Mouse (Mus musculus) midbrain, embryonic 16.5 days (tissue): ENCODE measurements at regions not wholly inside any gene's neighbourhood (a gene's known extent, or its start where the extent isn't known, plus 50 kb on each side); places are given as distances from the start of the nearest gene placed in this dataset.

Source experiments
- ATAC-seq: fragments of 200-750 bp; cut with Nextera tagmentation; 2 replicates; pipeline ENCODE4 v1.8.0; 2017; ENCODE audit warnings: moderate TSS enrichment
- H3K27ac ChIP-seq: fragments of 300-500 bp; sonication (generic); 2 replicates; pipeline ENCODE4 v1.5.1; 2014; ENCODE audit warnings: mild to moderate bottlenecking, low read length, mixed read lengths
- H3K27me3 ChIP-seq: fragments of 300-500 bp; sonication (generic); 2 replicates; pipeline ENCODE4 v1.6.1; 2014; ENCODE audit warnings: low read depth, low read length, mixed read lengths; ENCODE audit not compliant: control insufficient read depth, insufficient read depth
- H3K36me3 ChIP-seq: fragments of 300-500 bp; sonication (generic); 2 replicates; pipeline ENCODE4 v1.6.1; 2014; ENCODE audit warnings: mild to moderate bottlenecking, low read length, moderate library complexity, mixed read lengths; ENCODE audit not compliant: control insufficient read depth, insufficient read depth
- H3K4me1 ChIP-seq: fragments of 300-500 bp; sonication (generic); 2 replicates; pipeline ENCODE4 v1.6.1; 2014; ENCODE audit warnings: mild to moderate bottlenecking, low read length, mixed read lengths; ENCODE audit not compliant: control insufficient read depth, insufficient read depth
- H3K4me2 ChIP-seq: fragments of 300-500 bp; sonication (generic); 2 replicates; pipeline ENCODE4 v1.6.1; 2014; ENCODE audit warnings: mild to moderate bottlenecking, low read length, mixed read lengths
- H3K4me3 ChIP-seq: fragments of 300-500 bp; sonication (generic); 2 replicates; pipeline ENCODE4 v1.5.1; 2014; ENCODE audit warnings: low read depth, mild to moderate bottlenecking, low read length, moderate library complexity, mixed read lengths
- H3K9ac ChIP-seq: fragments of 300-500 bp; sonication (generic); 2 replicates; pipeline ENCODE4 v1.6.1; 2014; ENCODE audit warnings: low read depth, low read length, mixed read lengths
- H3K9me3 ChIP-seq: fragments of 300-500 bp; sonication (generic); replicated peaks from 2 replicates; pipeline ENCODE4 v1.6.1; 2014; ENCODE audit warnings: mild to moderate bottlenecking, low read length, mixed read lengths; ENCODE audit not compliant: control insufficient read depth, poor library complexity, severe bottlenecking
- WGBS: fragments of 180-500 bp; shearing (Covaris S2); extraction: QIAGEN DNeasy Blood & Tissue Kit; methylation state at CpG from one replicate; pipeline ENCODE4 v1.1.7; 2014; 5-methylcytosine and 5-hydroxymethylcytosine counted together

DNA sequence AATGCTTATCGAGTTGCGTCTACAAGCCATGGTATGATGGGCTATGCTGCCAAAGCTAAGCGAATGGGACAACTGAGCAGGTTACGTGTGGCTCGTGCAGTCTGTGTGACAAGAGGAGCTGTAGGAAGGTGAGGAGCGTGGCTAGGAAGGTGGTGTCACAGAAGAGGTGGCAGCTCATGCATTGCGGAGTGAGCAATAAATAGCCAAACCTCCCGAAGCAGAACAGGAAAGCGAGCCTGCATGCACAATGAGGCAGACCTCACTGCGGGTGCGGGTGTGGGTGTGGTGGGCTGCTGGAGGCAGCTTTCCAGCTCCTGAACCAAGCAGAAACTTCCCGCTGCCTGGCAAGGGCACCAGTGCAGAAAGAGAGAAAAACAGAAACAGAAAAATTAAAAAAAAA is 181.5 kb downstream of the CK137956 start:
- Histone ChIP-seq H3K9ac (no peak overlapping the region), H3K4me2 (no peak overlapping the region), H3K4me1 (no peaks in the 10 kb centered on the region), H3K36me3 (no peaks in the 10 kb centered on the region), H3K9me3 (no peaks in the 10 kb centered on the region), H3K4me3 (no peak overlapping the region), H3K27ac (no peak overlapping the region), H3K27me3 (no peaks in the 10 kb centered on the region)
- no peak for ATAC-seq
- WGBS: 81% methylated on average over 12 of the region's 12 CpGs

DNA sequence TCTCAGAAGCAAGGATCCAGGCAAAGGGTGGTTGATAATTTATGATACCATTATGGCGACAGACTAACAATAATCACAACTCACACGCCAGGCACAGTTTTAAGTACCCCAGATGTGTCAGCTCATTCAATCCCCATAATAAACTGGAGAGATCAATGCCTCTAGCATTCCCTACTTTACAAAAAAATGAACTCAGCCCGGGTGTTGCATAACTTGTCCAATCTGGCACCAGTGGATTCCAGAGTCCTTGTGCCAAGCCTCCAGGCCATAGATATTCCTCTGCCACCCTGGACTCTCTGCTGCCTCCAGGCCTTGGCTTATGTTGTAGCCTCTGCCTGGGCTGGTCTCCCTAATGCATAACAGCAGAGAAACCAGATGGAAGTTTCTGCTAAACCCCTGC is 185.0 kb downstream of the CK137956 start:
- Histone ChIP-seq H3K27me3 (no peaks in the 10 kb centered on the region), H3K36me3 (no peaks in the 10 kb centered on the region), H3K4me3 (no peak overlapping the region), H3K9ac (no peak overlapping the region), H3K4me1 (peaks cover 10% of the 10 kb centered on the region), H3K4me2 (no peak overlapping the region), H3K27ac (no peak overlapping the region), H3K9me3 (no peaks in the 10 kb centered on the region)
- ATAC-seq: no peak
- 91% methylated on average over 3 of the region's 3 CpGs for WGBS

DNA sequence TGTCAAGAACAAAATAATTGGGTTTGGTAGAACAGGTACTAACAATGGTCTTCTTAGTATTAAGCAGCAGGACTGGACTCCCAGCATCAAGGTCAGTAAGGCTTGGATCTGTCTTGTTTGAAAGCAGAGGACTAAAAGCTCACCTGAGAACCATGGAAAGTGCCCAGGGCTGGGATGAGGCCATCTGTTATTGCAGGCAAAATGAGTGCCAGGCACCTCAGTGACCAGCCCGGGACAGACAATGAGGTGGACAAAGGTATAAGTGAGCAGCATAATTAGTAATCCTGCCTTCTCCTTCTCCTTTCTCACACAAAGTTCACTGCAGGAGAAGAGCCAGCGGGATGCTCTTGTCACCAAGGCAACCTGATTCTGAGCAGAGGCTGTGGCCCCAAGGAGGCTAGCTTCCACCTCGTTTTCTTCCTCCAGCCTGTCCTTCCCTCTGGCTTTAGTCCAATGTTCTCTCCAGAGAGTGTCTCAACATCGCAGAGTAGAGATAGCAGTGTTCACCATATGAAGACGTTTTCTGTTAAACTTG is 198.7 kb downstream of the CK137956 start:
- H3K4me2 ChIP-seq: no peak overlapping the region
- H3K27ac ChIP-seq: no peak overlapping the region
- no peaks in the 10 kb centered on the region for H3K9me3 ChIP-seq
- WGBS: 23% methylated on average over 5 of the region's 5 CpGs
- ATAC-seq: no peak
- no peak overlapping the region for H3K4me3 ChIP-seq
- no peaks in the 10 kb centered on the region for H3K36me3 ChIP-seq
- no peak overlapping the region for H3K9ac ChIP-seq
- no peaks in the 10 kb centered on the region for H3K27me3 ChIP-seq
- H3K4me1 ChIP-seq: peaks cover 5% of the 10 kb centered on the region; the same call in 1 of the 2 replicates

DNA sequence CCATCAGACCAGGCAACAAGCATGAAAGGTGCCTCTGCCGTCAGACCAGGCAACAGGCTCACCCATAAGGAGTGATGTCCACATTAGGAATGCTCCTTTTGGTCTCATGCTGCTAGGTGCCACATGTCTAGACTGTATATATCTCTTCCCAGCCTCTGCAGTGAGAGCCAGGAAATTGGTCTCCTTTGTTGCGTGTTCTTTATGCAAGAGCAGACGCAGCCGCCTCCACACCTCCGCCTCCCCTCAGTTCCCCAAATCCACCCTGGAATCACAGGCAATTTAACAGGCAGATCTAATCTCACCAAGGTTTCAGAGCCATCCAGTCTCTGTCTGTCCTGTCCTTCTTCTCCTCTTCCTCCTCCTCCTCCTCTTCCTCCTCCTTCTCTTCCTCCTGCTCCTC is 207.0 kb downstream of the CK137956 start:
- no peak overlapping the region for H3K4me2 ChIP-seq
- no peak overlapping the region for H3K27ac ChIP-seq
- no peaks in the 10 kb centered on the region for H3K9me3 ChIP-seq
- H3K27me3 ChIP-seq: no peaks in the 10 kb centered on the region
- no peak for ATAC-seq
- no peaks in the 10 kb centered on the region for H3K36me3 ChIP-seq
- WGBS: 83% methylated on average over 5 of the region's 5 CpGs
- H3K9ac ChIP-seq: no peak overlapping the region
- no peak overlapping the region for H3K4me3 ChIP-seq
- no peaks in the 10 kb centered on the region for H3K4me1 ChIP-seq

DNA sequence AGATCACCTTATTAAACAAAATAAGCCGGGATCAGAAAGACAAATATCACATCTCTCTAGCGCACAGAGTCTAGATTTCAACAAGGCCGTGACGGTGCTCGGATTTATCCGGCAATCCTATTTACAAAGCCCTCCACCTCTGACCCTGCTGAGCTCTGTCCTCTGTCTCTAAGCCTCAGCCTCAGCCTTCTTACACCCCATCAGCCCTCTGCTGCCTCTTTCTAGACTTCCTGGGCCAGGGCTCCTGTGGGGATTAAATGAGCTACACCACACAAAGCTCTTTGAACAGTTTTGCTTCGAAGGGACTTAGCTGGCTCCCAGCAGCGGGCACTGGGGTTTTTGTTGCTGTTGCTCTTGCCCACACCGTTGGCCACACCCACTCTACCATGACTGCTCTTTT is 211.8 kb downstream of the CK137956 start:
- no peak for ATAC-seq
- Histone ChIP-seq H3K36me3 (no peaks in the 10 kb centered on the region), H3K9me3 (no peaks in the 10 kb centered on the region), H3K27ac (no peak overlapping the region), H3K4me3 (no peak overlapping the region), H3K9ac (no peak overlapping the region), H3K4me2 (no peak overlapping the region), H3K27me3 (no peaks in the 10 kb centered on the region), H3K4me1 (no peaks in the 10 kb centered on the region)
- WGBS: 27% methylated on average over 9 of the region's 9 CpGs

DNA sequence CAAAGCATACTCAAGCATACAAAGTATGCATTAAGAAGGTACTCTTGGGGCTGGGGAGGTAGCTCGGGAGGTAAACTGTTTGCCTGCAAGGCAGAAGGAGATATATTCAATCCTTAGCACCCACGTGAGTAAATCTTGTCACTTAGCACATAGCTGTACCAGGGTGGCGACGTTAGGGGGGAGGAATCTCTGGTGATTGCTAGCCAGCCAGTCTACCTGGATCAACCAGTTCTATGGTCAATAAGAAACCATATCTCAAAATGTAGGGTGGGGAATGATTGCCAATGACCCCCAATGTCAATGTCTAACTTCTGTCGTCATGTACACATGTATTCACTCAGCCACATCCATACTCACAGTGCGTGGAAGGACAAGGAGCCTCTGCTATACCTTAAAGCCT is 214.5 kb downstream of the CK137956 start:
- Histone ChIP-seq H3K27me3 (no peaks in the 10 kb centered on the region), H3K27ac (no peak overlapping the region), H3K9me3 (no peaks in the 10 kb centered on the region), H3K4me3 (no peak overlapping the region), H3K36me3 (no peaks in the 10 kb centered on the region), H3K9ac (no peak overlapping the region), H3K4me1 (no peaks in the 10 kb centered on the region), H3K4me2 (no peak overlapping the region)
- no peak for ATAC-seq
- 94% methylated on average over 6 of the region's 6 CpGs for WGBS

DNA sequence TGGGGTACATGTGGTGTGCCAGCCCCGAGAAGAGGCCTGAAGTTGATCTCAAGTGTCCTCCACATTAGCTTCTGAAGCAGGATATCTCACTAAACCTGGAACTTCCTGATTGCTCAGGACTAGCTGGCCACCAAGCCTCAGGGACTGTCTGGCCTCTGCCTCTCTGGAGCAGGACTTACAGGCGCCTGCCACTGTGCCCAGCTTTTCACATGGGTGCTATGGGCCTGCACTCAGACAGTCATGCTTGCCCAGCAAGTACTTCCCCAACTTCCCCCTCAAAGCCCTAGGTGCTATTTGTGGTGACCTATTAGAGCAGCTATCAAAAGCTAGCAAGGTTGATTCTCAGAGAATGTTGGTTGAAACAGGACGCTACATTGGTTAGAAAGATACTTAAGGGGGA is 220.0 kb downstream of the CK137956 start:
- H3K9me3 ChIP-seq: no peaks in the 10 kb centered on the region
- WGBS: 88% methylated on average over 3 of the region's 3 CpGs
- H3K4me2 ChIP-seq: no peak overlapping the region
- H3K9ac ChIP-seq: no peak overlapping the region
- no peaks in the 10 kb centered on the region for H3K4me1 ChIP-seq
- no peaks in the 10 kb centered on the region for H3K36me3 ChIP-seq
- H3K4me3 ChIP-seq: no peak overlapping the region
- H3K27me3 ChIP-seq: no peaks in the 10 kb centered on the region
- H3K27ac ChIP-seq: no peak overlapping the region
- no peak for ATAC-seq

DNA sequence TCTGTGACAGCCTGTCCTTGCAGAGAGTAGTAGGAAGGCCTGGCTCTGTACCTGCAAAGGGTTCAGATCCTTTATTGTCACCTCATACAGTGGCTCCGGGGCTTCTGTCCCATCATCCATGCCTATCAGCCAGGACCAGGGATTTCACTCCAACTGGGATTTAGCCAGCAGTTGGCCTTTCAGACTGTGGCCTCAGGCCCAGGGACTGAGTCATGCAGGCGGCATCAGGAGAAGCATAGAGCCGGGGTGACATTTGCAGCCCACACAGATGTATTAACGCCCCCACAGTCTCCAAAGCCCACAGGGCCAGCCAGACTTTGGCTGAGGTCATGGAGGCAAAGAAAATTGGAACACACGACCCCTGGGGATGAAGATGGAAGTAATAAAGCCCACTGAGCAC is 222.9 kb downstream of the CK137956 start:
- Histone ChIP-seq H3K36me3 (no peaks in the 10 kb centered on the region), H3K4me1 (0 out of 2 replicates have a peak, but pooled peaks cover 3% of the 10 kb centered on the region), H3K27me3 (no peaks in the 10 kb centered on the region), H3K27ac (no peak overlapping the region), H3K9me3 (no peaks in the 10 kb centered on the region), H3K9ac (no peak overlapping the region), H3K4me2 (no peak overlapping the region), H3K4me3 (no peak overlapping the region)
- WGBS: 76% methylated on average over 5 of the region's 5 CpGs
- no peak for ATAC-seq

DNA sequence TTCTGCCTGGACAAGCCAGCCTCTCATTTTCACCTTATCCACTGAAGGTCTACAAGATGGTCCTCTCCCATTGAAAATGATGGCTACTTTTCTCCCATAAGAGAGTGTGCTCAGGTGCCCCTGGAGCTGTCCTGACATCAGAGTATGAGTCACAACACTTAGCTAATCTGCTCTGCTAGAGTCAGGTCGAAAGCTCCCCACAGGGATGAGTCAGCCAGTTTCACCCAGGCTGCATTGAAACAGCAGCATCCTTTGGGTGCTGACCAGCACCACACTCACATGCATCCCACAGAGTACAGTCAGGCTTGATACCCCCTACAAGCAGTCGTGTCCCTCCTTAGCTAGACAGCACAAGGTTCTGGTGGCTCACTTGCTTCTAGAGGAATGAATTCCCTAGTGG is 234.0 kb downstream of the CK137956 start:
- H3K4me2 ChIP-seq: no peak overlapping the region
- H3K27me3 ChIP-seq: no peaks in the 10 kb centered on the region
- H3K4me1 ChIP-seq: no peaks in the 10 kb centered on the region
- 92% methylated on average over 2 of the region's 2 CpGs for WGBS
- H3K9ac ChIP-seq: no peak overlapping the region
- no peak overlapping the region for H3K4me3 ChIP-seq
- ATAC-seq: no peak
- H3K9me3 ChIP-seq: no peaks in the 10 kb centered on the region
- H3K36me3 ChIP-seq: no peaks in the 10 kb centered on the region
- no peak overlapping the region for H3K27ac ChIP-seq

DNA sequence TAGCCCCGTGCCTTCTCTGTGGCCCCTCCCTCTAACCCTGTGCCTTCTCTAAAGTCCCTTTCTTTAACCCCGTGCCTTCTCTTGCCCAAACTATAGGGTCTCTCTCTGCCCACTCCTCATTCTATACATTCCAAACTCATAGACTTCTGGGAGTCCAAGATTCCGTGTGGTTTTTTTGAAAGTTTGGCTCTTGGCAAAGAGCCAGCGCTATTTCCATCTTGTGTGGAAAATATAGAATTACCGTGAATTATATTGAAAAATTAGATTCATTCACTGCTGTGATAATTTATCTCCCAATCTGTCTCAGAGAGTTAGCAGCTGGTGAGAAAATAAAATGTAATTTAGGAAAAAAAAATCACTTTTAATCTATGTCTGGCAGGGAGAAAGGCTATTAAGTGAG is 234.6 kb downstream of the CK137956 start:
- H3K27me3 ChIP-seq: no peaks in the 10 kb centered on the region
- no peaks in the 10 kb centered on the region for H3K9me3 ChIP-seq
- no peak overlapping the region for H3K9ac ChIP-seq
- WGBS: 73% methylated on average over 5 of the region's 5 CpGs
- no peak overlapping the region for H3K4me3 ChIP-seq
- no peaks in the 10 kb centered on the region for H3K36me3 ChIP-seq
- no peak overlapping the region for H3K4me2 ChIP-seq
- no peaks in the 10 kb centered on the region for H3K4me1 ChIP-seq
- no peak overlapping the region for H3K27ac ChIP-seq
- no peak for ATAC-seq
